Mouse (Mus musculus) right cerebral cortex, postnatal 10 days (tissue): ENCODE data around the gene Pax7.

Experiments used
- DNase-seq, 2 experiments: peaks; one replicate each; pipeline ENCODE4 v3.0.0; 2021; ENCODE audit warnings: low spot score in 2 of 2

The Pax7 gene

GRCm38 (mm10) chr4:139750926-139751325, 82.4 kb downstream of the Pax7 start:
- no peak for DNase-seq

- no peak for DNase-seq
Measured at GRCm38 (mm10) chr4:139747190-139747936, 86.0 kb downstream of the Pax7 start.

- no peak for DNase-seq
Measured at GRCm38 (mm10) chr4:139746177-139746576, 87.2 kb downstream of the Pax7 start.

GRCm38 (mm10) chr4:139744765-139745395, 88.4 kb downstream of the Pax7 start:
- DNase-seq: no peak

GRCm38 (mm10) chr4:139743626-139744025, 89.7 kb downstream of the Pax7 start:
- no peak for DNase-seq

- DNase-seq: peak; percentile 82 to 90
Measured at GRCm38 (mm10) chr4:139737035-139737434, 96.3 kb downstream of the Pax7 start.

GRCm38 (mm10) chr4:139727101-139727500, 106.2 kb downstream of the Pax7 start:
- no peak for DNase-seq

- no peak for DNase-seq
Measured at GRCm38 (mm10) chr4:139725421-139725820, 107.9 kb downstream of the Pax7 start.

GRCm38 (mm10) chr4:139724296-139724695, 109.0 kb downstream of the Pax7 start:
- no peak for DNase-seq

- no peak for DNase-seq
Measured at GRCm38 (mm10) chr4:139718978-139719377, 114.3 kb downstream of the Pax7 start.

- peak; percentile 36 to 48 for DNase-seq
Measured at GRCm38 (mm10) chr4:139716477-139717169, 116.7 kb downstream of the Pax7 start.

- no peak for DNase-seq
Measured at GRCm38 (mm10) chr4:139715241-139715932, 117.9 kb downstream of the Pax7 start.

GRCm38 (mm10) chr4:139710467-139711334, 122.6 kb downstream of the Pax7 start:
- no peak for DNase-seq

GRCm38 (mm10) chr4:139705986-139706385, 127.3 kb downstream of the Pax7 start:
- DNase-seq: no peak

- DNase-seq: no peak
Measured at GRCm38 (mm10) chr4:139703468-139703867, 129.9 kb downstream of the Pax7 start.

GRCm38 (mm10) chr4:139702914-139703313, 130.4 kb downstream of the Pax7 start:
- DNase-seq: no peak

- no peak for DNase-seq
Measured at GRCm38 (mm10) chr4:139698602-139699001, 134.7 kb downstream of the Pax7 start.

GRCm38 (mm10) chr4:139697755-139698154, 135.6 kb downstream of the Pax7 start:
- DNase-seq: no peak

- no peak for DNase-seq
Measured at GRCm38 (mm10) chr4:139693315-139693714, 140.0 kb downstream of the Pax7 start.

GRCm38 (mm10) chr4:139689627-139690269, 143.6 kb downstream of the Pax7 start:
- DNase-seq: no peak

- no peak for DNase-seq
Measured at GRCm38 (mm10) chr4:139688058-139688457, 145.3 kb downstream of the Pax7 start.
